Mouse (Mus musculus) forebrain, embryonic 10.5 days (tissue): ENCODE measurements around the gene Hint1. TPM values are rescaled to one million over a fixed set of nuclear protein-coding genes. Genes with fewer than 3 reads are reported as not detected.
A peak's percentile ranks its signal among the peaks of the same experiment; 100 is the strongest.

ENCODE experiments used
- DNase-seq: peaks from one replicate; pipeline ENCODE4 v3.0.0-alpha.2; 2017; ENCODE audit warnings: low spot score; ENCODE audit errors: extremely low spot score
- H3K27ac ChIP-seq: fragments of 300-500 bp; sonication (generic); 2 replicates; pipeline ENCODE4 v1.5.1; 2016; ENCODE audit warnings: mild to moderate bottlenecking
- H3K27me3 ChIP-seq: fragments of 300-500 bp; sonication (generic); 2 replicates; pipeline ENCODE4 v1.6.1; 2016; ENCODE audit warnings: mild to moderate bottlenecking; ENCODE audit not compliant: poor library complexity, severe bottlenecking
- H3K36me3 ChIP-seq: fragments of 300-500 bp; sonication (generic); replicated peaks from 2 replicates; pipeline ENCODE4 v1.6.1; 2016; ENCODE audit warnings: mild to moderate bottlenecking, moderate library complexity
- H3K4me1 ChIP-seq: fragments of 300-500 bp; sonication (generic); 2 replicates; pipeline ENCODE4 v1.6.1; 2016
- H3K4me3 ChIP-seq: fragments of 300-500 bp; sonication (generic); 2 replicates; pipeline ENCODE4 v1.5.1; 2016; ENCODE audit warnings: mild to moderate bottlenecking, moderate library complexity
- H3K9me3 ChIP-seq: fragments of 300-500 bp; sonication (generic); 2 replicates; pipeline ENCODE4 v1.6.1; 2016; ENCODE audit warnings: mild to moderate bottlenecking, moderate library complexity
- WGBS: fragments of 180-500 bp; shearing (Covaris S2); methylation state at CpG from one replicate; pipeline ENCODE4 v1.1.7; 2016; 5-methylcytosine and 5-hydroxymethylcytosine counted together
- polyA plus RNA-seq: library from polyadenylated mRNA; unstranded; fragments of >200 nt; fragmentation: Nextera tagmentation; extraction: Ambion mirVana; gene quantifications from 2 replicates; pipeline ENCODE4 v1.2.1, GENCODE M21; 2016

Gene Hint1
- polyA plus RNA-seq, 1 experiment from 2014 or later, result 675 TPM

DNA sequence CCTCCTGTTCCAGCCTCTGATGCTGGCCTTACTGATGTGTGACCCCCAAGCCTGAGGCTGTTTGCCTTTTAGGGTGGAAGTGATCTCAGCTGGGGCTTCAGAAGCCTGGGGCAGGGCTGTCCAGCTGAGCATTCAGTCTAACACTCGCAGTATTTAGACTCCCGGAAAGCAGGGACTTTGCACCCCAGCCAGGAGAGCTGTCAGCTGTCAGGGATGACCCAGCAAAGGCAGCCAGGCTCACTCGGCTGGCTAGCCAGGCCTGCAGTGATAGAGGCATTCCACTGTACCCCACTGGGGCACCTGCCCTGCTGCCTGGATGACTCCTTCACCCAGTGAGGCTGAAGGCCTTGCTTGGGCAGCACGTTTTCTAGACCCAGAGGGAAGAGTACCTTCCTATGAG, 39.7 kb downstream of the Hint1 start:
- Histone ChIP-seq H3K9me3 (no peaks in the 10 kb centered on the region), H3K27me3 (peaks cover 17% of the 10 kb centered on the region), H3K36me3 (peaks cover 23% of the 10 kb centered on the region), H3K27ac (0 out of 2 replicates have a peak overlapping the region, but pooled peaks have one; percentile 17), H3K4me1 (peaks cover 28% of the 10 kb centered on the region), H3K4me3 (no peak overlapping the region)
- DNase-seq, result no peak
- WGBS, result 74% methylated on average over 4 of the region's 4 CpGs

DNA sequence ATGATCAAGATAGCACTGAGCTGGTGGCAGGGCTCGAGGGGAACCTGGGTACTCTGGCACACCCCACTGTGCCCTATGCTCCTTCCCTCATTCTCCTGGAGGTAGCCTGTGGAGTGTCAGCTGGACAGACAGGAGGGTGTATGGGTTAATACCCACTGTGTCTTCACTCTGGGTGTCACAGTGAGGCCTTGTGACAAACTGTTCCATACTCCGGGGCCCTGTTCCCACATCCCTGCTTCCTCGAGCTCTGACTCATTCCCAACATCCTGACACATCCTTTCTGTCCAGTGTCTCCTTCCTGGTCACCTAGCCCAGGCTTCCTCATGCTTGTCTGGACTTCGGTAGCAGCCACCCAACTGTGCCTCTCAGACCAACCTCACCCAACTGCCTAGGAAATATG, 40.3 kb downstream of the Hint1 start:
- WGBS, result 80% methylated on average over 4 of the region's 4 CpGs
- Histone ChIP-seq H3K4me3 (no peak overlapping the region), H3K27me3 (peaks cover 16% of the 10 kb centered on the region), H3K27ac (no peak overlapping the region), H3K9me3 (no peaks in the 10 kb centered on the region), H3K36me3 (peaks cover 28% of the 10 kb centered on the region), H3K4me1 (peaks cover 28% of the 10 kb centered on the region)
- DNase-seq, result no peak

DNA sequence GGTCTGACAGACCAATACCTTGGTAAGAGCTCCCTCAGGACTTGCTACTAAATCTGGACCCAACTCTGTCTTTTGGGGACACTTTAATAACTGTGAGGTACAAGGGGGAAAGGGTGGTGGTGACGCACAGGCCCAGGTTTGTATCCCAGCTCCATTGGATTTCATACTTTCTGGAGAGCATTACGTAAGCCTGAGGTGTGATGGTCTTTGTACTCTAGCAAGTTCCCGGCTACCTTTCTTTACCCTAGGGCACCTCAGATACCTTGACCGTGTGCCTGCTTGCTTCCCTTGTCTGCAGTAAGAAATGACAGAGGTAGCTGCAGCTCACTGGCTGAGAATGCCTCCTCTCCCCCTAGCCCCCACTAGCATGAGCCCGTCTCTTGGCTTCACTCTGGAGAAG, 41.1 kb downstream of the Hint1 start:
- peaks cover 32% of the 10 kb centered on the region for H3K36me3 ChIP-seq

DNA sequence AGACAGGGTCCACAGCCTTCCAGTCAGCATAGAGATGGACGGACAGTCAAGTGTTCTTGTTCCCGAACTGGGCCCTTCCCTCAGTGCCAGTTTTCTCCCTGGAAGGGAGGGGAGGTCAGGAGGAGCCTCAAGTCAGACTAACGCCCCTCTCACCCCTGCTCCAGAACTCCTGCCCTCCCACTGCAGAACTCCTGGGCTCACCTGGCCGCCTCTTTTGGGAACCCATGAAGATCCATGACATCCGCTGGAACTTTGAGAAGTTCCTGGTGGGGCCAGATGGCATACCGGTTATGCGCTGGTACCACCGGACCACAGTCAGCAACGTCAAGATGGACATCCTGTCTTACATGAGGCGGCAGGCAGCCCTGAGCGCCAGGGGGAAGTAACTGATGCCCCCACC, 43.1 kb downstream of the Hint1 start:
- no peak overlapping the region for H3K4me3 ChIP-seq
- H3K4me1 ChIP-seq, result peaks cover 7% of the 10 kb centered on the region
- 93% methylated on average over 11 of the region's 11 CpGs for WGBS
- H3K36me3 ChIP-seq, result peaks cover 38% of the 10 kb centered on the region
- DNase-seq, result no peak
- H3K9me3 ChIP-seq, result no peaks in the 10 kb centered on the region
- no peak overlapping the region for H3K27ac ChIP-seq
- H3K27me3 ChIP-seq, result no peaks in the 10 kb centered on the region

More for the DNA sequence above, 41.1 kb downstream of the Hint1 start:
- H3K4me3 ChIP-seq, result no peak overlapping the region
- no peaks in the 10 kb centered on the region for H3K9me3 ChIP-seq
- DNase-seq, result no peak
- H3K27me3 ChIP-seq, result peaks cover 10% of the 10 kb centered on the region; the same call in 1 of the 2 replicates
- no peak overlapping the region for H3K27ac ChIP-seq
- 92% methylated on average over 5 of the region's 5 CpGs for WGBS
- H3K4me1 ChIP-seq, result peaks cover 27% of the 10 kb centered on the region

DNA sequence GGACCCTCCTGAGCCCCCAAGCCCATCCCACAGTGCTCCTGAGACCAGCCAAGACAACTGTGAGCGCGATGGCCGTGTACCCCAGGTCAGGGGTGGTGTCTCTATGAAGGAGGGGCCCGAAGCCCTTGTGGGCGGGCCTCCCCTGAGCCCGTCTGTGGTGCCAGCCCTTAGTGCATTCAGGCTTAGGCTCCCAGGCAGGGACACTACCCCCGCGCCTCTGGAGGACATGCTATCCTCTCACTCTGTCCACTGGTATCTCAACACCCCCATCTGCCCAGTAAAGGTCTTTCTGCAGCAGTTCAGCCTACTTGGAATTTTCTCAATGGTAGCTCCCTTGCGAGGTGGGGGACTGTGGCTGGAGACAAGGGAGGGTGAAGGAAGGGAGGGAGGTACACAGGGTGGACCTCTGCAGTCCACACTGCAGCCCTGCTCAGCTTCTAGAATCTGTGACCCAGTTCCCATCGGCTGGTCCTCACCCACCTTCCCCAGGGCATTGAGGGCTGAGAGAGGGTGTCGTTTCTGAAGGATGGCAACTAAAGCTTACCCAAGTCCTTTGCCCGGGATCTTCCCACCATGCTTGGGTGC, 44.0 kb downstream of the Hint1 start:
- Histone ChIP-seq H3K4me3 (no peak overlapping the region), H3K4me1 (no peaks in the 10 kb centered on the region), H3K27ac (no peak overlapping the region), H3K36me3 (peaks cover 44% of the 10 kb centered on the region), H3K9me3 (no peaks in the 10 kb centered on the region), H3K27me3 (no peaks in the 10 kb centered on the region)
- 90% methylated on average over 12 of the region's 12 CpGs for WGBS
- no peak for DNase-seq

DNA sequence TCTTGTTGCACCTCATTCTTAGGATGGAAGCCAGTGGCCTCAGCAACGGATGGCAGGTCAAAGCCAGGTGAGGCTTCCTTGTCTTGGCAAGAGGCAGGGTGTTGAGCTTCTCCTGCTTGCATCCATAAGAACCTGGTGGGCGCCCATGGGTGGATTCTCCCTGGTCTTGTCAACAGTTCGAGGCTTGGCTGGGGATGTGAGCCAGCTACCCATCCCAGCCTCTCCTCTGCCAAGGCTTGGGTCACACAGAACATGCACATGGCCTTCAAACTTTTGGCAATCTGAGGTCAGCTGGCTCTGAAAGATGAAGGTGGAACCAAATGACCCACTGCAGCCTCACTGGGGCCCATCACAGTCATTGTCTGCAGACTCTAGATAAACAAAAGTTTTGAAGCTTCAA, 45.0 kb downstream of the Hint1 start:
- H3K36me3 ChIP-seq, result peaks cover 46% of the 10 kb centered on the region
- WGBS, result 96% methylated on average over 3 of the region's 3 CpGs
- no peaks in the 10 kb centered on the region for H3K9me3 ChIP-seq
- no peak overlapping the region for H3K27ac ChIP-seq
- no peaks in the 10 kb centered on the region for H3K27me3 ChIP-seq
- H3K4me1 ChIP-seq, result no peaks in the 10 kb centered on the region
- no peak overlapping the region for H3K4me3 ChIP-seq
- DNase-seq, result no peak

DNA sequence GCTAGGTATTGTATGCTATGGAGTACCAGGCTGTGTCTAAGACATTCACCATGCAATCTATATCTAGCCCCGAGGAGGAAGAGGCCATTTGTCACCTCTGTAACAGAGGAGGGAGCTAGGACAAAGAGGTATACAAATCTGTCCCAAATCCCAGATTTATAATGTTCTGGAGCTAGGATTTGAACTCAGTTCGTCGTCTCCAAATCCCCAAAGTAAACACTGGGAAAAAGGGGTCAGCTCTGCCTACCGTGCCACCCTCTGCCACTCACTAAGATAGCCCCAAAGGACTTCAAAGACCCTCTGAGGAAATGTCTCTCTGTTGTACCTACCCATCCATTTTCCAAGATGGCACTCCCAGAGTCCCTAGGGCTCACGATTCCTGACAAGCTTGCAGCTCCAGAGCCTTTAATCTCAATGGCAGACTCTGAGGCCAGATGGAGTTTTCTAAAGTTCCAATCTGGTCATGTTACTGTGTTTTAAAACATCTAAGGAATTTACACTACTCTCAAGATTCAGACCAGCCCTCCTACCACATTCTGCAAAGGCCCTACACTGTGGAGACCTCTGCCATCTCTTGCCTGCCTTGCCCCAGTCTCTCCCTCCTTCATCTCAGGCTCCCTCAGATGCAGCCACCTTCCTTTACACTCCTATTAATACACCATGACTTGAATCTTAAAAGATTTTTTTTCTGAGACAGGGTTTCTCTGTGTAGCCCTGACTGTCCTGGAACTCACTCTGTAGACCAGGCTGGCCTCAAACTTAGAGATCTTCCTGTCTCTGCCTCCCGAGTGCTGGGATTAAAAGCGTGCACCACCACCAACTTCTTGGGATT, 45.7 kb downstream of the Hint1 start:
- Histone ChIP-seq H3K27ac (no peak overlapping the region), H3K27me3 (no peaks in the 10 kb centered on the region), H3K36me3 (peaks cover 51% of the 10 kb centered on the region), H3K9me3 (no peaks in the 10 kb centered on the region), H3K4me1 (no peaks in the 10 kb centered on the region), H3K4me3 (no peak overlapping the region)
- 94% methylated on average over 7 of the region's 7 CpGs for WGBS
- DNase-seq, result no peak

DNA sequence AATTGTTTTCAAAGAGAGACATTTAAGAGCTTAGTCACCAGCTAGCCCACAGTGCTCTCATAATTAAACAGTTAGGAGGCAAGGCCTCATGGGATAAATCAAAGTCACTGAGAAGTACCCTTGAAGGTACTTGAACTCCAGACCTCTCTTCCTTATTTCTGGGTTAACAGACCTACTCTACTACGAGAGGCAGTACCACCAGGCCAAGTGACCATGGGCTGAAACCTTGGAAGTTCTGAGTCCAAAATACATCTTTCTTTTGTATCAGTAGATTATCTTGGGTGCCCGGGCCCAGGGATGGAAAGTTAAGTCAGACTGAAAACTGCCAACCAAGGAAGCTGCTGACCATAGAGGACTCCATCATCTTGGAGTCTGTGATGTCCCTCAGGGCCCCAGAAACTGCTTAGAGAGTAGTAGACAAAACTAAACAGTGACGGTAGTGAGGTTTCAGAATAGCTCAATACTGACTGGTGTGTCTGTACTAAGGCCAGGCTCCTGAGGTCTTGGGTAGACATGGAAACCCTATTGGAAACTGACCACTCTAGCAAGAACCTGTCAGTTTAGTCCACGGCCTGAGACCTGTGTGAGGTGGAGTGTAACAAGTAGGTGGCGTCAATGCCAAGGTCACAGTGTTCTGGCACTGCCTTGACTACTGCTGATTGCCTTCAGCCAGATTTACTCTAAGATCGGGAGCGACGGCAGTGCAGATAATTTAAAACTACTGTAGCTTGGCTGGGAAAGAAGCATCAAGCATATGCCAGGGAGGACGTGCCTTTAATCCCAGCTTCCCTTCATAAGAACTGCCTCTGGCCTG, 46.5 kb downstream of the Hint1 start:
- no peak for DNase-seq
- Histone ChIP-seq H3K36me3 (peaks cover 59% of the 10 kb centered on the region), H3K4me1 (no peaks in the 10 kb centered on the region), H3K27ac (no peak overlapping the region), H3K4me3 (no peak overlapping the region), H3K9me3 (no peaks in the 10 kb centered on the region), H3K27me3 (no peaks in the 10 kb centered on the region)
- WGBS, result 90% methylated on average over 9 of the region's 9 CpGs

DNA sequence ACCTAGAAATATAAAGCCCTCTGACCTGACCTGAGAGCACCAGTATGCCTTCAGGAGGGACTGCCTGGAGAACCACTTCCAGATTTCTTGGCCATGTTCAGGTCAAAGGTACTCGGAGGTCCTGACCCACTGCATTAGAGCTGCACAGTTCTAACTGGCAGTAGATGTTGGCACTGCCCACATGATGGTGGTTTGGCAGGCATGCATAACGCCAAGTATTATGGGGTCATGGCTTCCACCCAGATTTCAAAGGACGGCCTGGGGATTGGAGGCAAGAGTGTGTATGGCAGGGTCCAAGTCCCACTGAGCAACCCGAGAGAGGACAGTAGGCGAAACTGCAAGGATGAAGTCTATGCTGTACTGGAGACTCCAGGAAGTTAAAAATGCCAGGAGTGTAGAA, 47.7 kb downstream of the Hint1 start:
- H3K36me3 ChIP-seq, result peaks cover 67% of the 10 kb centered on the region
- H3K4me1 ChIP-seq, result no peaks in the 10 kb centered on the region
- no peaks in the 10 kb centered on the region for H3K27me3 ChIP-seq
- WGBS, result 92% methylated on average over 5 of the region's 5 CpGs
- no peaks in the 10 kb centered on the region for H3K9me3 ChIP-seq
- H3K4me3 ChIP-seq, result no peak overlapping the region
- H3K27ac ChIP-seq, result no peak overlapping the region
- no peak for DNase-seq

DNA sequence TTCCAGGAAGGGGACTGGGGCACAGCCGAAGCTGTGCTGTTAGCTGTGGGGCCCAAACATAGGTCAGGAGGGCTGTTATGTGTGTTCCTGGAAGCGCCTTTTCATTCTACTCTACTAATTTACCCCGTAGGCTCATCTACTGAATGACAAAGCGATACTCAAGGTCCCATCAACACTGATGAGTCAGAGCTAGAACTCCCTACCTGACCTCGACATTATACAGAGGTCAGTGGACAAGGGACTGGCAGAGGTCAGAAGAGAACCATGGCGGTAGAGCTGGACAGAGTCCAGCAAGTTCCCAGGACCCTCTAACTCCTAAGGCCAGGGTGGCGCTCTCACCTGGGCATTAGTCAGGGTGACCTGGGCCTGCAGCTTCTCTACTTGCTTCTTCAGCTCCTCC, 51.3 kb downstream of the Hint1 start:
- no peaks in the 10 kb centered on the region for H3K9me3 ChIP-seq
- WGBS, result 94% methylated on average over 7 of the region's 7 CpGs

DNA sequence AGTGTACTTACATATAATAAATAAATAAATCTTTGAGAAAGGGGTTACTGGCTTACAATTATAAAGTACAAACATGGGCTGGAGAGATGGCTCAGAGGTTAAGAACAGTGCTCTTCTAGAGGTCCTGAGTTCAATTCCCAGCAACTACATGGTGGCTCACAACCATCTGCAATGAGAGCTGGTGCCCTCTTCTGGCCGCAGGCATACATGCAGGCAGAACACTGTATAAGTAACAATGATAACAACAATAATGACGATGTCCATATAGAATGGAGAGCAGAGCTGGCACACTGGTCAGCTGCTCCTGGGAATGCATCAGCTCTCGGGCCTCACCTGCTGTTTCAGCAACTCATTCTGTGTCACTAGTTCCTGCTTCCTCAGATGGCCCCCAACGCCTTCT, 52.1 kb downstream of the Hint1 start:
- no peaks in the 10 kb centered on the region for H3K27me3 ChIP-seq
- H3K4me3 ChIP-seq, result no peak overlapping the region
- H3K36me3 ChIP-seq, result peaks cover 56% of the 10 kb centered on the region
- no peak for DNase-seq
- no peak overlapping the region for H3K27ac ChIP-seq
- WGBS, result 79% methylated on average over 4 of the region's 4 CpGs
- H3K4me1 ChIP-seq, result peaks cover 12% of the 10 kb centered on the region
- no peaks in the 10 kb centered on the region for H3K9me3 ChIP-seq

More for the DNA sequence above, 51.3 kb downstream of the Hint1 start:
- Histone ChIP-seq H3K27ac (no peak overlapping the region), H3K4me3 (no peak overlapping the region), H3K4me1 (peaks cover 12% of the 10 kb centered on the region), H3K36me3 (peaks cover 50% of the 10 kb centered on the region), H3K27me3 (no peaks in the 10 kb centered on the region)
- no peak for DNase-seq
